Mouse (Mus musculus) adrenal gland, adult 18-20 months (tissue): ENCODE data around the gene Rwdd4a. TPM values are rescaled to one million over a fixed set of nuclear protein-coding genes. Genes with fewer than 3 reads are reported as not detected.

Experiments used
- DNase-seq, 2 experiments: peaks; one replicate each; pipeline ENCODE4 v3.0.0; 2021 to 2022; ENCODE audit warnings: low spot score in 2 of 2
- microRNA-seq, 2 experiments: library from miRNA; unstranded; fragments of <30 nt; microRNA quantifications; one replicate each; pipeline ENCODE4 v1.2.0; 2021; ENCODE audit warnings: borderline number of aligned reads in 2 of 2
- total RNA-seq, 2 experiments: library from RNA; stranded (reverse); gene quantifications; 1 replicate in 1 of 2; 2 replicates in 1 of 2; pipeline ENCODE4 v1.2.3; 2021

The Rwdd4a gene
- total RNA-seq, 2 experiments from 2014 or later = 54.0 to 56.6 TPM

DNA sequence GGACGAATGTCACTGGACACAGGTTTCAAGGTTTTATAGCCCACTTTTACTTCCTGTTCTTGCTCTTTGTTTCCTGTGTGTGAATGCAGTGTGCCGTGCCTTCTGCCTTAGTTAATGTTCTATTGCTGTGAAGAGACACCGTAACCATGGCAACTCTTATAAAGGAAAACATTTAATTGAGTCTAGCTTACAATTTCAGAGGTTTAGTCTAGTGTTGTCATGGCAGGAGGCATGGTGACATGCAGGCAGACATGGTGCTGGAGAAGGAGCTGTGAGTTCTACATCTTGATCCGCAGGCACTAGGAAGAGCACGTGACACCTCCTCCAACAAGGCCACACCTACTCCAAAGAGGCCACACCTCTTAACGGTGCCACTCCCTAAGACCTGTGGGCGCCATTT, 48.0 kb downstream of the Rwdd4a start:
- DNase-seq = no peak

GRCm38 (mm10) chr8:47588616-47589015, 55.2 kb downstream of the Rwdd4a start:
- DNase-seq = peak in 1 of 2 experiments; percentile 7

GRCm38 (mm10) chr8:47590400-47590799, 56.9 kb downstream of the Rwdd4a start:
- DNase-seq = no peak

DNA sequence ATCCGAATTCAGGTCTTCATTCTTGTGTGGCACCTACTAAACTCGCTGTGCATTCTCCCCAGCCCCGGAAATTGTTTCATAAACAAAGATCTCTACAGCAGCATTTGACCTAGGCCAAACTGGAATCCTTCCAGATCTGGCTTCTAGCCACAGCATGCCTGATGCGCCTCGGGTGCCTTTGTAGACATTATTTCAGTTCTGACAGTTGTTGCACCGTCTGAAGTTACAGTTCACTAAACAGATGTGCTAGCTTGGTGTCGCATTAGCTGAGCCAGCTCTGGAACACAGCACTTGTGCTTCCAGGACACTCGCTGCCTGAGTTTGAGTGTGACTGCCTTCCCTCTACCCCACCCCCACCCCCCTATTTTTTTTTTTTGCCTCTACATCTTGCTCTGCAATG, 67.2 kb downstream of the Rwdd4a start:
- DNase-seq = no peak

Small RNAs within 50 kb of the gene (microRNA-seq; reads per million reads assigned to microRNA genes)
- 0 reads per million in 2 experiments for gene Gm27409

Other genes with a start within 250 kb of the Rwdd4a start
- 10 to 100 TPM; 12.6 to 13.4 TPM for gene Stox2, start 87.3 kb upstream of the Rwdd4a start, total RNA-seq
- gene Trappc11, start 194 bp upstream of the Rwdd4a start, total RNA-seq = 10 to 100 TPM; 31.7 to 40.1 TPM
- gene Ing2, start 141.9 kb downstream of the Rwdd4a start, total RNA-seq = 10 to 100 TPM; 15.6 to 25.4 TPM
- 10 to 100 TPM; 11.8 to 13.1 TPM for gene Cdkn2aip, start 180.3 kb downstream of the Rwdd4a start, total RNA-seq